Mouse (Mus musculus) cerebral cortex, adult 2 months (tissue): ENCODE data around the gene Elp5.

Source experiments
- WGBS: fragments of 180-500 bp; shearing (Covaris S2); methylation state at CpG from one replicate; pipeline ENCODE4 v1.1.7; 2018; 5-methylcytosine and 5-hydroxymethylcytosine counted together

Gene Elp5

GRCm38 (mm10) chr11:69982225-69982624 lies at the start of gene Elp5:
Elp5 (minus strand) TSS chr11:69982517.
- WGBS = 44% methylated on average over 8 of the region's 8 CpGs

GRCm38 (mm10) chr11:70031321-70031670 lies 49.0 kb upstream of the Elp5 start:
- WGBS = 77% methylated on average over 11 of the region's 11 CpGs

DNA sequence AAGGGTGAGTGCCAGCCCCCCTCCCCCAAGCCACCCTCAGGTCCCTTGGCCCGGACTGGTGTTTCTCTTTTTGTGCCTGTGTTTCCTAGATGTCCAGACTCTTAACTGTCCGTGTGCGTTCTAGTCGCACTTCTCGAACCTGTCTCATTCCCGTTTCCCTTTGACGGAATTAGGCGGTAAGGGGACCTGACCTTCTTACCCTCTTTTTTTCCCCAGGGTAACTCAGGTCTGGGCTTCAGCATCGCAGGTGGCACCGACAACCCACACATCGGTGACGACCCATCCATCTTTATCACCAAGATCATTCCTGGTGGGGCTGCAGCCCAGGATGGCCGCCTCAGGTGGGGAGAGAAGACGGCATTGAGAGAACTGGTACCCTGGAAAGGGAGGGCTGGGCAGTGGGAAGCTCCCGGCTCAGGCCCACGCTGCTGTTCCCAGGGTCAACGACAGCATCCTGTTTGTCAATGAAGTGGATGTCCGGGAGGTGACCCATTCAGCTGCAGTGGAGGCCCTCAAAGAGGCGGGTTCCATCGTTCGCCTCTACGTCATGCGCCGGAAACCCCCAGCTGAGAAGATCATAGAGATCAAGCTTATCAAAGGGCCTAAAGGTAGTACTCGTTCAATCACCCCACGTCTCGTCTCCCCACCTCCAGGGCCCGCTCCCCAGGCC lies 48.5 kb upstream of the Elp5 start:
- 84% methylated on average over 28 of the region's 28 CpGs for WGBS

GRCm38 (mm10) chr11:70029829-70030550 lies 47.7 kb upstream of the Elp5 start:
- WGBS = 29% methylated on average over 11 of the region's 11 CpGs

GRCm38 (mm10) chr11:70029130-70029801 lies 46.9 kb upstream of the Elp5 start:
- WGBS = 2% methylated on average over 20 of the region's 20 CpGs

GRCm38 (mm10) chr11:70028401-70029129 lies 46.2 kb upstream of the Elp5 start:
- 25% methylated on average over 12 of the region's 12 CpGs for WGBS

DNA sequence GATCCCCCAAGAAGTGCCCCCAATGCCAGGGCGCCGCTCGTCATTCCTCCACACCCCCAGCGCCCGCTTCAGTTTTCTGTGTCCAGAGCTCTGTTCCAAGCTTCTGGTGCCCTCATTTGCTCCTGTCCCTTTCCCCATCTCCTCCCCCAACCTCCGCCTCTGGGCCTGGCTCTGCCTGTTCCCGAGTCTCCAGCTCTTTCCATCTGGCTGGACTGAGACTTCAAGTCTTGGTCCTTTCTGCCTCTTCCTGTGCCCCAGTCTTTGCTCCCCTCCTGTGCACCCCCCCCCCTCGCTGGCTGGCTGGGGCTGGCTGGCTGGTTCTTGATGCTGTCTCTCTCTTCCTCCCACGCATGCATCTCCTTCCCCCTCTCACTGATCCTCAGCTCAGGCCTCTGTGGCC lies 45.1 kb upstream of the Elp5 start:
- 14% methylated on average over 9 of the region's 9 CpGs for WGBS

DNA sequence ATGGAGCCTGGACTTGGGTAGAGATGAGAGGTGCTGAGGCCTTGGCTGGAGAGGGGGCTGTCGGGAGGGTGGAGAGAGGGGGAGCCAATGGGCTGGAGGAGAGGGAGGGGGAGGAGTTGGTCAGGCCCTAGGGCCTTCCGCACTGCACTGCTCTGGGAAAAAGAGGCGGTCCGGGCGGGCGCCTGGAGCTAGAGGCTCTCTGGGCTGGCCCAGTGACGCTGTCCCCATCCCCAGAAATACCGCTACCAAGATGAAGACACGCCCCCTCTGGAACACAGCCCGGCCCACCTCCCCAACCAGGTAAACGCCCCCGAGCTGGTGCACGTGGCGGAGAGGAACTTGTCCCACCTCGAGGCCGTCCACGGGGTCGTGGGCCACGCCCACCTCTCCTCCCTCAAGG lies 44.4 kb upstream of the Elp5 start:
- 14% methylated on average over 19 of the region's 19 CpGs for WGBS

DNA sequence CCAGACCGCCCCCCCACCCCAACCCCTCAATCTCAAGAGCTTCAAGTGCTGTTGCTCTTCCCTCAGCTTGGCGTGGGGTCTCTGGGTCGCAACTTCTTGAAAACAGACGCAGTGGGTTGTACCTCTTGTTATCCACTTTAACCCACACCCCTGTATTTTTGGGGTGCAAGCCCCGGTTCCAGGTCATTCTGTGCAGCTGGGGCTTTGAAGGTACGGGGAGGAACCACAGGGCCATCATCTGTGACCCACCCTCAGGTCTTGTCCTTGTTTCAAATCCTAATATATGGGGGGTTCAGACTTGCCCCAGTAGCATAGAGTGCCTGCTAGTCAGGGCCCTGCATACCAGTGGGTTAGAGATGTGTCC lies 41.8 kb upstream of the Elp5 start:
- whole genome bisulfite sequencing = 11% methylated on average over 6 of the region's 6 CpGs

GRCm38 (mm10) chr11:70023481-70024150 lies 41.3 kb upstream of the Elp5 start:
- WGBS = 2% methylated on average over 27 of the region's 29 CpGs

DNA sequence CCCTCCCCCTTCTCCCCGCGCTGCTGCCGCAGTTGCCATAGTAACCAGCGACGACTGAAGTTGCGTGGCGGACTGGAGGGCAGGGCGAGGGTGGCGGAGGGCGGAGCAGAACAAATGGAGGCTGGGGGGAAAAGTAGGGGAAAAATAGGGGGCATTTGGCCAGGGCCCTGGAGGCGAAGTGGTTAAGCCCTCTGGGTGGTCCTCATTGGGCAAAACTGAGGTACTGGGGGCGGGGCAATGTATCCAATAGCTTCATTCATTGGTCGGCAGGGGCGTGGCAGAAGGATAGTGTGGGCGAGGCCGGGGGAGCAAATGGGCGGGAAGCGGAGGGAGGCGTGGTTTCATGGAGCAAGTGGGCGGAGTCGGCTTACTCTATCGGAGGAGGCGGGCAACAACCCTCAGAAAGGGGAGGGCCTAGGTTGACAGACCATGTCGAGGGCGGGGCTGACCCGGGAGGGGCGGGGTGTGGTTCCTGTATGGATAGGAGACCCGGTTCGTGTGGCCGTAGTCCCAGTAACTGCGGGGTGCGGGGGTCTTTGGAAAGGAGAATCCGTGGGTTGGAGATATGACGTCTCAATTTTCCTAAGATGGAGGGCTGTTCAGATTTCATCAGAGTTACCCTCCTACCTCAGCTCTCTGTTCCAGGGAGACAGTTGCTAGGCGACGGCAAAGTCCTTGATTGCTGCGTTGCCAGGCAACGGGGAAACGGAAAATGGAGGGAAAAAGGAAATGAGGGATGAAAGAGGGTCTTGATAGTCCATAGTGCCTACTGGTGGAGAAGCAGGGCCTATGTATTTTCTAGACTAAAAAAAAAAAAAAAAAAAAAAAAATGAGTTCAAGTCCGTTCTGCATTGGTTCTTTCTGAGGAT lies 39.2 kb upstream of the Elp5 start:
- 1% methylated on average over 40 of the region's 40 CpGs for WGBS

DNA sequence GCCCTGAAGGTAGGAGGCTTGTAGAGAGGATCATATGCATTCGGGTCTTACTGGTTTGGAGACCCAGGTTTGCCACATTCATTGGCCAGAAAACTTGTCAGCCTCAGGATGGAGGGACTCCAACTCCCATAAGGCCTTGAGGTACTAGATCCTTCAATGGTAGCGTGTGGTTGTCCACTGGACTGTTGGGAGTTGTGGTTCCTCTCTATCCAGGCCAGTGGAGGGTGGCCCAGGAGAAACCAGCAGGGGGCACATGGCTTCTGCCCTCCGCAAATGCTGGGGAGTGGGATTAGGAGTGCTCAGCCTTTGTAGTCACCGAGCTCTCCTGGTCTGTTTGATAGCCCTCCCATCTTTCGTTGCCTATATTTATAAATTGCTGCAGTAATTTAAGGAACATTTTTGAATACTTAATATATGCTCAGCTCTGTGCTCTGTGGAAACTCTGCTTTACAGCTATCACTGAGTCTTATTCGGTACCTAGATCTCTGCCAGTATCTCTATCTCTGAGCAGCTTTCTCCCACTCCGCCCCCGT lies 38.5 kb upstream of the Elp5 start:
- under 1% methylated on average over 8 of the region's 8 CpGs for WGBS

- 7% methylated on average over 8 of the region's 8 CpGs for WGBS
Observed at GRCm38 (mm10) chr11:70020022-70020631, 37.8 kb upstream of the Elp5 start.

DNA sequence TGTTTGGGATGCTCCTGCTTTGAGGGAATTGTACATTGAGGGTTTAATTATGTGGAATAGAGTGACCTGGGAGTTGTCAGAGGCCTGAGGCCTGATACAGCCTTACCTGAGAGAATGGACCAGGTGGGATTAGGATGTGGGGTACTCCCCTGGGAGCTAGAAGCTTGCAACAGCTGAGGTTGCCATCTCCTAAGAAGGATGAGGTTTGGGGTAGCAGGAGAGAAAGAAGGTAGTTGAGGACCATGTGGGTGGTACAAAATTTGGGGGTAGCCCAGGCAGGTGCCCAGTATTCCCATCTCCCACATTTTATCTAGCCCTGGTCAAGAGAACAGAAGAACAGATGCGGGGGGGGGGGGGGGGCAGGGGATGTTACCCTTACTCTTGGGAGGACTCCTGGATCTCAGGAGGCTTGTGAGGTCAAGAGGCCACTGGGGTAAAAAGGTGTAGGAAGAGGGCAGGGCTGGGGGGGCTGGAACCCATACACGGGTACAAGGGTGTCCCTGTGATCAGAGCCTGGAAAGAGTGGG lies 37.2 kb upstream of the Elp5 start:
- WGBS = 9% methylated on average over 2 of the region's 2 CpGs

- WGBS = 2% methylated on average over 25 of the region's 25 CpGs
Observed at GRCm38 (mm10) chr11:70018131-70018990, 36.0 kb upstream of the Elp5 start.

DNA sequence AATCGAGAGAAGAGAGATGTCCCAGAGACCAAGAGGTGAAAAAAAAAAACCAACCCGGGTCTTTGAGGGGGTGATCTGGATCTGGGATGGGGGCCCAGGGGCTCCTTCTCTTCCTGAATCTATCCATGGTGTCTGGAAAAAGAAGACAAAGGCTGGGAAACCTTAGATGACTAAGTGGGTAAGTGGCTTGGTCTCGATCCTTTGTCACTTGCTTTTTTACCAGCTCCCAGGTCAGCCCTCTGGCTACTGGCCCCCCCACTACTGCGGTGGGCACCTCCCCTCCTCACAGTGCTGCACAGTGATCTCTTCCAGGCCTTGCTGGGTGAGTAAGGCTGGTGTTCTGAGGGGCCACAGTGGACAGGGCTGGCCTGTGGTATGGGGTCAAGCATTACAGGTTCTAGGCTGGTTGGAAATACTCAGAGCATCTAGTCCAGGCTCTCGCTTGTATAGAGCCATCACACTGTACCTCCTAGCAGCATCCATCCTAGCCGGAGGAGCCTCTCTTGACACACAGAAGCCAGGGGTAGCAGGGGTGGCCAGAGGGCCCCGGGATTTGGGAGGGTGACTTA lies 35.0 kb upstream of the Elp5 start:
- WGBS = 41% methylated on average over 7 of the region's 7 CpGs

DNA sequence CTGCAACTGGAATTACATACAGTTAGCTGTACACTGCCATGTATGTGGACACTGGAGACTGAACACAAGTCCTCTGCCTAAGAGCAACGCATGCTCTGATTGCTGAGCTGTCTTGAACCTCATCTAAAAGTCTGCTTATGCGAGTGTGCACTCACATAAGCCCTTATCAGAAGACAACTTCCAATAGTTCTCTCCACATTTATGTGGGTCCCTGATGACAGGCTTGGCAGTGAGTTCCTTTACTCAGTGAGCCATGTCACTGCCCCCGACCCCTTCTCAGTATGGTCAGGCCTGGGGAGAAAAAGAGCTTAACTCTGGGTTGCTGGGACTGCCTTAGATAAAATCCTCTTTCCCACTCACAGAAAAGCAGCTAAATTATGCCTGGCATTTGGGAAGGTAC lies 34.4 kb upstream of the Elp5 start, which contains the start of gene Dlg4:
Gene Dlg4, plus strand, starts transcription at position 274 of the 400 bp plus-strand sequence.
- WGBS = 79% methylated on average over 3 of the region's 3 CpGs

DNA sequence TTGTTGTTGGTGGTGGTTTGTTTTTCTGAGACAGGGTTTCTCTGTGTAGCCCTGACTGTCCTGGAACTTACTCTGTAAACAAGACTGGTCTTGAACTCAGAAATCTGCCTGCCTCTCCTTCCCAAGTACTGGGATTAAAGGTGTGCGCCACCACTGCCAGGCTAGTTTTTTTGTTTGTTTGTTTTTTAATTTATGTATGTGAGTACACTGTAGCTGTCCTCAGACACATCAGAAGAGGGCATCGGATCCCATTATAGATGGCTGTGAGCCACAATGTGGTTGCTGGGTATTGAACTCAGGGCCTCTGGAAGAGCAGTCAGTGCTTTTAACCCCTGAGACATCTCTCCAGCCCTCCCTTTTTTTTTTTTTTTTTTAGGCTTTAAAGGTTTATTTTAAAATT lies 33.9 kb upstream of the Elp5 start:
- WGBS = 62% methylated on average over 2 of the region's 2 CpGs
